In the genomic region with DNA sequence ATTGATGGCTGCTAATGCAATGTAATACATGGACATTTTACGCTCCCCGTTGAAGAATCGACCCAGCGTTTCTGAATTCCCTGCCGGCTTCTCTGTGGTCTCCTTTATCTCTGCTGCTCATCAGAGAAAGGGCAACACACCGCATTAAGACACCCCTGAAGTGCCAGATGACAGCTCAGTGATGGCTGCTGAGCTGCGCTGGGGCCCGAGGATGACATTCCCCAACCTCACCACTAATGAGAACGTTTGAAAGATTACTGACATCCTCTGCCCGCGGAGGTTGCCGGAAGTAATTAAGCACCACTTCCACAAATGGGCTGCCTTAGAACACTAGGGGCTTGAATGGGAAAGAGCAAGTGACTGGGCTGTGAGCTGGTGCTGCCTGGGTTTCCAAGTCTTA, we compare ENCODE assay signal across 14 mouse cellular contexts.
DNase-seq lines count a peak whose midpoint lies in the region; ATAC-seq and TF ChIP-seq lines count a peak whose summit lies in the region.
"Had no signal": no experiment of that assay in that cellular context is flagged by ENCODE, and none has a peak within 500 bp of the region (broad histone marks: within the 10 kb centered on the region; RNA-seq: fewer than 3 reads in every experiment).

No protein-coding gene starts in this region.

- H3K4me1 ChIP-seq in heart, embryonic 12.5 days (replicated peaks): peaks cover 23% of the 10 kb centered on the region
- H3K4me1 ChIP-seq in heart, adult 2 months (ENCODE audit: control insufficient read depth, insufficient read depth, low read length): no peaks in the 10 kb centered on the region
- H3K4me1 ChIP-seq in hindbrain, embryonic 14.5 days (replicated peaks; ENCODE audit: control insufficient read depth, insufficient read depth, low read length): peaks cover 42% of the 10 kb centered on the region
- peaks cover 43% of the 10 kb centered on the region for H3K4me1 ChIP-seq in midbrain, embryonic 16.5 days (ENCODE audit: control insufficient read depth, insufficient read depth, low read length)
- H3K4me1 ChIP-seq: lung, embryonic 15.5 days had no signal

- ATAC-seq in heart, embryonic 12.5 days (ENCODE audit: insufficient number of reproducible peaks, low FRiP score): no peak
- peak; percentile 43; the same call in 1 of the 2 replicates for ATAC-seq in hindbrain, embryonic 14.5 days (ENCODE audit: low FRiP score)
- peak; percentile 40; the same call in 1 of the 2 replicates for ATAC-seq in midbrain, embryonic 16.5 days

- no peak overlapping the region for H3K4me3 ChIP-seq in heart, embryonic 12.5 days
- H3K4me3 ChIP-seq in heart, adult 2 months: no peak overlapping the region
- H3K4me3 ChIP-seq in hindbrain, embryonic 14.5 days (replicated peaks; ENCODE audit: low read length): no peak overlapping the region
- no peak overlapping the region for H3K4me3 ChIP-seq in midbrain, embryonic 16.5 days (ENCODE audit: low read depth, low read length)
- H3K4me3 ChIP-seq: lung, embryonic 15.5 days had no signal

- H3K27ac ChIP-seq in heart, embryonic 12.5 days (ENCODE audit: poor library complexity, severe bottlenecking): no peak overlapping the region
- H3K27ac ChIP-seq in heart, adult 2 months: no peak overlapping the region
- peak overlapping the region; percentile 77 for H3K27ac ChIP-seq in hindbrain, embryonic 14.5 days
- H3K27ac ChIP-seq in midbrain, embryonic 16.5 days (ENCODE audit: low read length): peak overlapping the region; percentile 56
- H3K27ac ChIP-seq: lung, embryonic 15.5 days had no signal

- H3K79me2 ChIP-seq in heart, adult 2 months (replicated peaks; ENCODE audit: control insufficient read depth, insufficient read depth, low read length): no peaks in the 10 kb centered on the region

- WGBS in heart, embryonic 12.5 days: 16% methylated on average over 12 of the region's 12 CpGs
- 35% methylated on average over 12 of the region's 12 CpGs for WGBS in heart, adult 2 months
- WGBS in hindbrain, embryonic 14.5 days: 24% methylated on average over 12 of the region's 12 CpGs
- 11% methylated on average over 12 of the region's 12 CpGs for WGBS in midbrain, embryonic 16.5 days

- TF ChIP-seq EP300 in heart, adult 2 months (IDR thresholded peaks at IDR 0.05; ENCODE audit: insufficient read depth, low read depth, low read length): no peak

- peaks cover 5% of the 10 kb centered on the region; the same call in 1 of the 2 replicates for H3K27me3 ChIP-seq in heart, embryonic 12.5 days (replicated peaks)
- no peaks in the 10 kb centered on the region for H3K27me3 ChIP-seq in heart, adult 2 months (ENCODE audit: control insufficient read depth, insufficient read depth, low read length)
- no peaks in the 10 kb centered on the region for H3K27me3 ChIP-seq in hindbrain, embryonic 14.5 days (ENCODE audit: control insufficient read depth, insufficient read depth, low read length)
- H3K27me3 ChIP-seq in midbrain, embryonic 16.5 days (ENCODE audit: control insufficient read depth, insufficient read depth, low read depth, low read length): no peaks in the 10 kb centered on the region
- H3K27me3 ChIP-seq: lung, embryonic 15.5 days had no signal

- DNase-seq in heart, adult 2 months: no peak
- peak; percentile 3 for DNase-seq in embryo, embryonic 9.5 days (ENCODE audit: extremely low spot score)
- DNase-seq in hindbrain, embryonic 14.5 days (ENCODE audit: low spot score): no peak
- DNase-seq in kidney, postnatal 14 days: no peak
- no peak for DNase-seq in kidney, adult 11 months
- no peak for DNase-seq in lung, postnatal 36 days
- DNase-seq: adrenal gland, postnatal 14 days; cerebellum, adult 18-20 months; gastrocnemius, postnatal 14 days; left cerebral cortex, postnatal 4 days; thymus, postnatal 25 days had no signal

- H3K9me3 ChIP-seq in heart, embryonic 12.5 days (replicated peaks): no peaks in the 10 kb centered on the region
- H3K9me3 ChIP-seq in hindbrain, embryonic 14.5 days (ENCODE audit: control insufficient read depth, low read length): no peaks in the 10 kb centered on the region
- H3K9me3 ChIP-seq in midbrain, embryonic 16.5 days (replicated peaks; ENCODE audit: control insufficient read depth, low read length, poor library complexity, severe bottlenecking): no peaks in the 10 kb centered on the region
- H3K9me3 ChIP-seq: lung, embryonic 15.5 days had no signal

- no peak overlapping the region for H3K9ac ChIP-seq in heart, embryonic 12.5 days
- no peak overlapping the region for H3K9ac ChIP-seq in heart, adult 2 months (ENCODE audit: low read depth, low read length)
- no peak overlapping the region for H3K9ac ChIP-seq in hindbrain, embryonic 14.5 days
- H3K9ac ChIP-seq in midbrain, embryonic 16.5 days (ENCODE audit: low read depth, low read length): no peak overlapping the region
- H3K9ac ChIP-seq: lung, embryonic 15.5 days had no signal

- H3K36me3 ChIP-seq in heart, embryonic 12.5 days: no peaks in the 10 kb centered on the region
- H3K36me3 ChIP-seq in heart, adult 2 months (ENCODE audit: control insufficient read depth, insufficient read depth, low read length): no peaks in the 10 kb centered on the region
- H3K36me3 ChIP-seq in hindbrain, embryonic 14.5 days (replicated peaks; ENCODE audit: control insufficient read depth, insufficient read depth): no peaks in the 10 kb centered on the region
- no peaks in the 10 kb centered on the region for H3K36me3 ChIP-seq in midbrain, embryonic 16.5 days (ENCODE audit: control insufficient read depth, insufficient read depth, low read length)
- H3K36me3 ChIP-seq: lung, embryonic 15.5 days had no signal

- no peak for TF ChIP-seq POLR2A in heart, adult 2 months (IDR thresholded peaks at IDR 0.05; ENCODE audit: insufficient read depth, low read depth, low read length)

- no peak for TF ChIP-seq CTCF in heart, adult 2 months (IDR thresholded peaks at IDR 0.05)

- intact Hi-C loops in heart, adult 2 months (cut with DNase I): no loop called here

- H3K4me2 ChIP-seq in heart, embryonic 12.5 days: peak overlapping the region; percentile 38
- H3K4me2 ChIP-seq in hindbrain, embryonic 14.5 days (replicated peaks): no peak overlapping the region
- no peak overlapping the region for H3K4me2 ChIP-seq in midbrain, embryonic 16.5 days (ENCODE audit: low read length)
- H3K4me2 ChIP-seq: lung, embryonic 15.5 days had no signal

Comparison
In these comparisons a context has a peak if more than half of its experiments do, and no peak if none do; other contexts are left out.
1. H3K27ac ChIP-seq: peak in hindbrain, embryonic 14.5 days (single experiment) and midbrain, embryonic 16.5 days (single experiment); none in heart, embryonic 12.5 days (single experiment) and heart, adult 2 months (single experiment).